Mouse (Mus musculus) retina, postnatal 1 day (tissue): Measurements from ENCODE around the gene Rfpl4.
A peak's percentile ranks its signal among the peaks of the same experiment; 100 is the strongest.
"Not testable (repeated sequence)": the region's sequence is repeated elsewhere in the genome, so short reads cannot be mapped to it uniquely, and the experiment has no call there.

Source experiments
- DNase-seq: peaks from one replicate; pipeline ENCODE4 v3.0.0-alpha.2; 2012

The Rfpl4 gene

DNA sequence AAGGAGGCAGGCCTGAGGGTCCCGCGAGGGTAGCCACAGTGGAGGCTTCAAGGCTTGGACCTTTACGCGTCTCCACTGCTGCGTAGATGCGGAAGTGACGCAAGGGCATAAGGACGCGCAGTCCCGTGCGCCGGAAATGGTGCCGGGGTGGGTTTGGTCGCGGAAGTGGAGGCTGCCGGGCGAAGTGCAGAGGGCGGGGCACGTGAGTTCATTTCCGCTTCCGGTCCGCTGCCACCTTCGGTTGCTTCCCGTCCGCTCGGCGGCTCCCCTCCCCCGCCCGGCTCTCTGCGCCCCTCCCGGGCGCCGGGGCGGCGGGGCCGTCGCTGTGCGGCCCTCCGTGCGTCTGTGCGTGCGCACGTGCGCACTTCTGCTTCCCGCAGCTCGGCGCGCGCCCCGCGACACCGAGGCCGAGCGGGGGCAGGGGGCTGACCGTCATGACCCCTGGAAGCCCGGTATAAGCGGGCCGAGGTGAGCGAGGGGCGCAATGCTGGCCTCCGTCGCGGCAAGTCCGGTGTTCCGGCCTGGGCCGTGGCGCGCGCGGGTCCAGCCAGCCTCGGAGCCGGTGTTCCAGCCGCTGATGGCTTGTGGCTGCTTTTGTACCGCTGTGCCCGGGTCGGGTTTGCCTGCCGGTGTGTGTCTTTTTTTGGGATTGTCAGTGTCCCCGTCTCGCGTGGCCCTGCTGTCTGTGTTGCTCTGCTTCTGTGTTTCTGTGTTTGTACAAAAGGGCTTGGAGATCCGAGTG is 36.6 kb downstream of the Rfpl4 start, which contains the start of gene Epn1:
Gene Epn1 (plus strand): TSS at position 226 of the 742 bp plus-strand sequence.
- peak; percentile 98 for DNase-seq

DNA sequence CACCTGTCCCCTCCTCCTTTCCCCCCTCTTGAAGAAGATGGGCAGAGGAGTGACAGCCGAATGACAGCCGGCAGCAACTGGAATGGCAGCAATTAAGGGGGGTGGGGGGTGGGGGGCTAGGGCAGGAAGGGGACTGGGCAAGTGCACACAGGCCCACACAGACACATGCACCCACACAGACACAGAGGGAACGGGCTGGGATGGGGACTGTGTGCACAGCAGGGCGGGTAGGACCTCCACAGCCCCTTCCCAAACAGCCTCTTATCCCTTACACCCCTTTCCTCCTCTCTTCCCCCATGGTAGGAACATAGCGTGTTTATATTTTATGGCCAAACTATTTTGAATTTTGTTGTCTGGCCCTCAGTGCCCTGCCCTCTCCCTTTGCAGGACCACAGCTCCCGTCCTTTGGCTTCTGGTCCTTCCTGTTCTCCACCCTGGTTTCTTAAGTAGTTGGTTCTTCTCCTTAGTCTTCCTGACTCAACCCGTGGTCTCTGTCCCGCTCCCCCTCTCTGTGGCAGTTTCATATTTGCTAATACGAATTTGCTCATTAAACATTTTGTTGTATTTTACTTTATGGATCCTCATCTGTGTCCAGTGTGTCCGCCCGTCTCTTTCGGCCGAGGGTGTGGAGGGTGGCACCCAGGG is 37.3 kb downstream of the Rfpl4 start:
- not testable (repeated sequence) for DNase-seq

DNA sequence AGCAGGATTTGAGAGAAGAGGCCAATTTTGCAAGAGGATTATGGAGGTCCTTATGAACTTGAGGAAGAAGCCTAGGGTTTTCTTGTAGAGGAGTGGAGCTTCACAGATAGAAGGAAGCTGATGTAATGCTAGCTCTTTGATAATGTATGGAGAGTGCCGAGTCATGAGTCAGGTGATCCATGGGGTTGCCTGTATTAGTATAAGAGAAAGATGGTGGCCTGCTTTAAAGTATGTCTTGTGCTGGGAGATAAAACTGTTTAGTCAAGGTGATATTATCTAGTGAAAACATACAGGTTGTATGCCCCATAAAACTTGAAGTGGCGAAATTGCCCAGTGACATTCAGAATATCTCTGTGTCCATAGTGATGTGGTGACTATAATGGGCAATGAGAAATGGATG is 39.8 kb downstream of the Rfpl4 start:
- no peak for DNase-seq

DNA sequence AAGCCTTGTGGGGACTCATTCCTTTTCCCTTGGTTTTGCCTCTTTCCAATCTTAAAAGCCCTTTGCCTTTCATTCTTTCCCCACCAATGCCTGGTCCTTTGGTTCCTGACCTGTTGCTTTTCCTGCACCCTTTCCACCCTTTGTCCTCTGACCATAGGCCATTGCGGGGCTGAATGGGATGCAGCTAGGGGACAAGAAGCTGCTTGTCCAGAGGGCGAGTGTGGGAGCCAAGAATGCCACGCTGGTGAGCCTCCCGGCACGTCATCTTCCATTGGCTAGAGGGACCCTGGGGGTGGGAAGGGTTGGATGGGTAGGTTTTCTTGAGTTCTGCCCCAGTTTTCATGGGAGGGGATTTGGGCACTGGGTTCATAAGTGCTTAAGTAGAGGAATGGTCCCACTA is 41.8 kb downstream of the Rfpl4 start:
- no peak for DNase-seq

DNA sequence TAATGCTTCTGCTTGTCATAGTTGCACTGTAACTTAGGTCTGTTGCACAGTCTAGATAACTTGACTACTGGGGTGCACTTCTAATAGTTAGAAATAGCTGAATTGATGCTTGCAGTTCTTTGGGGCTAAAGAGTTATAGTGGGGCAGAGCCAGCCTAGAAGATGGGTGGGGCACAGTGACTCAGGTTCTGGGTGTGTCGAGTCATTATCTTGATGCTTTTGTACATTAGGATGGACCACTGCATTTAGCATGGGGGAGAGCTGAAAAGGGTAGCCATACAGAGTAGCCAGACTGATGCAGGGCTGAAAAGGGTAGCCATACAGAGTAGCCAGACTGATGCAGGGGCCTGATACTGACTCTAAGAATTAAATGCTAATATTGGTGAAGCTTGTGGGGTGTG is 43.2 kb downstream of the Rfpl4 start:
- no peak for DNase-seq

DNA sequence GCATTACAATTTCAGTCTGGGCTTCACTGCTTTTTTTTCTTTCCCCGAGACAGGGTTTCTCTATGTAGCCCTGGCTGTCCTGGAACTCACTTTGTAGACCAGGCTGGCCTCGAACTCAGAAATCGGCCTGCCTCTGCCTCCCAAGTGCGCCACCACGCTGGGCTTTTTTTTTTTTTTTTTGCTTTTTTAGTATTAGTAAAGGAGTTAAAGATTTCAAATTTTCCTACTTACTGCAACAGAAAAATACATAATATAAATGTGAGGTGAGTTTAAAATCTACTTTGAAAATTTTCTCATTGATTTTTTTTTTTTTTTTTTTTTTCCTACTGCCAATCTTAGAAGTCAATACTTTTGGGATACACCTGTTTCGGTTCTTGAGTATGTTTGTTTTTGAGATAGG is 51.9 kb downstream of the Rfpl4 start:
- no peak for DNase-seq

DNA sequence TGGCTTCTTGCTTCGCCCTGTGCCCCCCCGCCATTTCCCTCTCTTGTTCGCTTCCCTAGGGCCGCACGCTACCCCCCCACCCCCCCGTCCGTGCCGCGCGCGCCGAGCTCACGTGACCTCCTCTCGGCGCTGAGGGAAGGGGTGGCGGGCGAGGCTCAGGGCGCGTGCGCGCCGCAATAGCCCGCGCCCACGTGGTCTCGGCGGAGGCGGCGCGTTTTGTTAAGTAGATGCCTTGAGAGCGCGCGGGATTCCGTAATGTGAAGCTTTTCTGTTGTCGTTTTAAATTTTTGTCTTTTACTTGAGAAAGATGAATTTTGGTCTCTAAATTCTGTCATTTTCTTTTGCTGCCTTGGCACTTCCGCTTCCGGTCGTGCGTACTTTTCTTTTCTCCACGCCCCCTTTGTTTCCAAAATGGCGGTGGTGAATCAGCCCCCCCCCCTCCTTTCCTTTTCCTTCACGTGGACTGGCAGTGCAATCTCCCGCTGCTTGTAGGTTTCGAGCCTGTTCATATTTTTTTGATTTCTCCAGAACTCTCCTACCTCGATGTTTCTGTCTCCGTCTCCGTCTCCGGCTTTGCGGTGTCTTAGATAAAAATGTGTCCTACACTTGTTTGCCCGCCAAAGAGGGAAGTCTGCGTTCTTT is 54.3 kb downstream of the Rfpl4 start:
- DNase-seq, result peak; percentile 93

DNA sequence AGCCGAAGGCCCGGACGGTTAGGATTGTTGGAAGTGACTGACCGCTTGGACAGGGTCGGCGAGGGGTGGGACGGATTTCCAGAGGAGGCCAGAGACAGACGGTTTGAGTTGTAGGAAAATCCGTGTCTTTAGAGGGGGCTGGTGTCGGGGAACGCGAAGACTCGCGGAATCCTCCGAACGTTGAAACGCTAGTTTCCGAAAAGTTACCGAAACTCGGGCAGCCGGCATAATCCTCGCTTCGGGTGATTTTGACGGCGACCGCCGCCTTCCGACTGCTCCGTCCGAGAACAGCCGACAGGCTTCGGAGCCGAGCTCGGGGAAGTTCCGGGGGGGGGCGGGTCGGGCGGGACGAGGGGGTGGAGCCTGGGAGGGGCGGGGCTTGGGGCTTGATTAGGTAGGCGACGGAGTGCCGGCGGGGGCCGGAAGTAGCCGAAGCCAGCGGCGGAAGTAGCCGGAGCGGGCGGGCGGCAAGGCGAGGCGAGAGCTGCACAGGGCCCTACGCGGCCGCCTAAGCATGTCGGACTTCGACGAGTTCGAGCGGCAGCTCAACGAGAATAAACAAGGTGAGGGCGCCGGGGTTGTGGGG is 54.9 kb downstream of the Rfpl4 start, which contains the start of gene U2af2:
Gene U2af2 (plus strand): TSS at position 370 of the 586 bp plus-strand sequence.
- peak; percentile 95 for DNase-seq

DNA sequence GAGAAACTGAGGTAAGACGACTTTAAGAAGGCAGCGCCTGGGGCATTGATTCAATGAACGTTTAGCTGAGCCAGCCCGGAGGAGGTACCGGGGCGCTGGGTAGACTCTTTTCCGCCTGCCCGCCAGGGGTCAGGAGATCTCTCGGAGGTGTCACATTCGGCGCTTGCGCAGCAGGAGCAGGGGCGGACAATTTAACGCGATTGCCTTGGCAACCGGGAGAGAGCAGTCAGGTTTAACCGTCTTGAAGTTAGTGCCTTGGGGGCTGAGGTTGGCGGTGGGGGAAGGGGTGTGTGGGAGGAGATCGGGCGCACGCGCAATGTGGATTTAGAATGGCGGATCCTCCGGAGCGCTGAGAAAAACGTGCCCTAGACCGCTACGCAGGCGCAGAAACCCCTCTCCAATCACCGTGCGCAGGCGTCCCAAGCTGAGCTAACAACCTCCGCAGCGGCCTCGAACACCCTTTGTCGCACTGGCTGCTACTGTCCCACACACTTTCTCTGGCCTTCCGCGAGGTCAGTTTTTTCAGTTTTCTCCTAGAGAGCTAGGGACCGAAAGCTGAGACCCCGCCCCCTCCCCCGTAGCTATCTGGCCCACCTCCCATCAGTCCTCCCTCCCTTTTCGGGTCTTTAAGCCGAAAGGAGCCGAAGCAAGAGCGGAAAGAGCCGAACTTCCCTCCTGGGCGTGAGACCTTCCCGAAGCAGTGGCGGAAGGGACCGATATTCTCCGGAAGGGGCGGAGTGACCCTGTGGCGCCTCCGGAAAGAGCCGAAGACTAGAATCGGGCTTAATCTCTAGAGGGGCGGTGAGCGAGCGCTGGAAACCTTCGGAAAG is 55.6 kb downstream of the Rfpl4 start:
- DNase-seq, result peak; percentile 99

DNA sequence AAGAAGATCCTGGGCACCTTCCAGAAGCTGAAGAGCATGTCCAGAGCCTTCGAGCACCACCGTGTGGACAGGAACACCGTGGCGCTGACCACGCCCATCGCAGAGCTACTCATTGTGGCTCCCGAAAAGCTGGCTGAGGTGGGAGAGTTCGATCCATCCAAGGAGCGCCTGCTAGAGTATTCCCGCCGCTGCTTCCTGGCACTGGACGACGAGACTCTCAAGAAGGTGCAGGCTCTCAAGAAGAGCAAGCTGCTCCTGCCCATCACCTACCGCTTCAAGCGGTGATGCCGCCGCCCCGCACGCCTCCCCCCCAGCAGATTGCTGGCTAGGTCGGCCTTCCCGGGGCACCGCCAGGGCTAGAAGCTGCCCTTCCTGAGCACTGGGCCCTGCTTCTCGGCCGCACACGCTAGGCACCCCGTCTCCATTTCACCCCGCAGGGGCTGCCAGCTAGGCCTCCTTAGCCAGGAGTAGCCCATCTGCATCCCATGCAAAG is 56.5 kb downstream of the Rfpl4 start:
- DNase-seq, result peak; percentile 87
